Mouse (Mus musculus): Measurements from ENCODE around the gene Mlh1.

- TF ChIP-seq POLR2A (IDR thresholded peaks at IDR 0.05; ENCODE audit: insufficient read length, low read depth), result no peak
- no peak for TF ChIP-seq TCF3 (IDR thresholded peaks at IDR 0.05; ENCODE audit: insufficient read length, low read depth)
- no peak for TF ChIP-seq MAX (IDR thresholded peaks at IDR 0.05; ENCODE audit: low read depth)
Measured at GRCm38 (mm10) chr9:111272356-111272755, 765 bp upstream of the Mlh1 start.
